Mouse (Mus musculus): ENCODE measurements around the gene 9530068E07Rik. TPM values are rescaled to one million over a fixed set of nuclear protein-coding genes. Genes with fewer than 3 reads are reported as not detected.

The 9530068E07Rik gene
- polyA plus RNA-seq, 1 experiment from 2014 or later: 138 TPM

- 75% methylated on average over 2 of the region's 2 CpGs for WGBS
- no peak for ATAC-seq (ENCODE audit: low FRiP score, low TSS enrichment)
- no peak for DNase-seq
Observed at GRCm38 (mm10) chr11:52401476-52401875, 5.2 kb downstream of the 9530068E07Rik start.

GRCm38 (mm10) chr11:52402566-52402965 is 6.3 kb downstream of the 9530068E07Rik start:
- H3K27me3 ChIP-seq (ENCODE audit: control insufficient read depth, insufficient read depth, low read length): no peaks in the 10 kb centered on the region
- no peak for ATAC-seq (ENCODE audit: low FRiP score, low TSS enrichment)
- H3K9ac ChIP-seq (replicated peaks; ENCODE audit: low read length): no peak overlapping the region
- H3K4me3 ChIP-seq (replicated peaks; ENCODE audit: low read depth, low read length): no peak overlapping the region
- peaks cover 44% of the 10 kb centered on the region for H3K36me3 ChIP-seq (ENCODE audit: control insufficient read depth, insufficient read depth, low read length)
- H3K4me2 ChIP-seq (ENCODE audit: low read length): no peak overlapping the region
- H3K27ac ChIP-seq (replicated peaks; ENCODE audit: low read depth, low read length): no peak overlapping the region
- no peaks in the 10 kb centered on the region for H3K9me3 ChIP-seq (ENCODE audit: control insufficient read depth, low read length)
- 71% methylated on average over 1 of the region's 1 CpGs for WGBS
- H3K4me1 ChIP-seq (ENCODE audit: control insufficient read depth, insufficient read depth, low read length): 0 out of 2 replicates have a peak, but pooled peaks cover 3% of the 10 kb centered on the region
- DNase-seq: no peak

More at GRCm38 (mm10) chr11:52401476-52401875, 5.2 kb downstream of the 9530068E07Rik start:
- no peak overlapping the region for H3K27ac ChIP-seq (replicated peaks; ENCODE audit: low read depth, low read length)
- H3K36me3 ChIP-seq (ENCODE audit: control insufficient read depth, insufficient read depth, low read length): peaks cover 33% of the 10 kb centered on the region
- H3K9ac ChIP-seq (replicated peaks; ENCODE audit: low read length): no peak overlapping the region
- H3K9me3 ChIP-seq (ENCODE audit: control insufficient read depth, low read length): no peaks in the 10 kb centered on the region
- no peak overlapping the region for H3K4me3 ChIP-seq (replicated peaks; ENCODE audit: low read depth, low read length)
- H3K4me1 ChIP-seq (ENCODE audit: control insufficient read depth, insufficient read depth, low read length): peaks cover 7% of the 10 kb centered on the region; the same call in 1 of the 2 replicates
- H3K27me3 ChIP-seq (ENCODE audit: control insufficient read depth, insufficient read depth, low read length): no peaks in the 10 kb centered on the region
- no peak overlapping the region for H3K4me2 ChIP-seq (ENCODE audit: low read length)

GRCm38 (mm10) chr11:52404209-52404608 is 8.0 kb downstream of the 9530068E07Rik start:
- Histone ChIP-seq H3K4me1 (ENCODE audit: control insufficient read depth, insufficient read depth, low read length) (no peaks in the 10 kb centered on the region), H3K27ac (replicated peaks; ENCODE audit: low read depth, low read length) (no peak overlapping the region), H3K4me2 (ENCODE audit: low read length) (no peak overlapping the region), H3K27me3 (ENCODE audit: control insufficient read depth, insufficient read depth, low read length) (no peaks in the 10 kb centered on the region), H3K36me3 (ENCODE audit: control insufficient read depth, insufficient read depth, low read length) (peaks cover 61% of the 10 kb centered on the region), H3K9ac (replicated peaks; ENCODE audit: low read length) (no peak overlapping the region), H3K9me3 (ENCODE audit: control insufficient read depth, low read length) (no peaks in the 10 kb centered on the region), H3K4me3 (replicated peaks; ENCODE audit: low read depth, low read length) (no peak overlapping the region)
- DNase-seq: no peak
- ATAC-seq (ENCODE audit: low FRiP score, low TSS enrichment): no peak
- WGBS: 91% methylated on average over 5 of the region's 5 CpGs

GRCm38 (mm10) chr11:52405196-52405688 is 9.0 kb downstream of the 9530068E07Rik start:
- Histone ChIP-seq H3K4me3 (replicated peaks; ENCODE audit: low read depth, low read length) (no peak overlapping the region), H3K4me2 (ENCODE audit: low read length) (no peak overlapping the region), H3K4me1 (ENCODE audit: control insufficient read depth, insufficient read depth, low read length) (no peaks in the 10 kb centered on the region), H3K27me3 (ENCODE audit: control insufficient read depth, insufficient read depth, low read length) (no peaks in the 10 kb centered on the region), H3K36me3 (ENCODE audit: control insufficient read depth, insufficient read depth, low read length) (peaks cover 68% of the 10 kb centered on the region), H3K9me3 (ENCODE audit: control insufficient read depth, low read length) (no peaks in the 10 kb centered on the region), H3K27ac (replicated peaks; ENCODE audit: low read depth, low read length) (no peak overlapping the region), H3K9ac (replicated peaks; ENCODE audit: low read length) (no peak overlapping the region)
- DNase-seq (no peak), ATAC-seq (ENCODE audit: low FRiP score, low TSS enrichment) (no peak)
- 67% methylated on average over 9 of the region's 9 CpGs for WGBS

GRCm38 (mm10) chr11:52409316-52409715 is 13.1 kb downstream of the 9530068E07Rik start:
- Histone ChIP-seq H3K4me2 (ENCODE audit: low read length) (no peak overlapping the region), H3K27me3 (ENCODE audit: control insufficient read depth, insufficient read depth, low read length) (no peaks in the 10 kb centered on the region), H3K4me1 (ENCODE audit: control insufficient read depth, insufficient read depth, low read length) (no peaks in the 10 kb centered on the region), H3K9ac (replicated peaks; ENCODE audit: low read length) (no peak overlapping the region), H3K9me3 (ENCODE audit: control insufficient read depth, low read length) (no peaks in the 10 kb centered on the region), H3K4me3 (replicated peaks; ENCODE audit: low read depth, low read length) (no peak overlapping the region), H3K36me3 (ENCODE audit: control insufficient read depth, insufficient read depth, low read length) (peaks cover 54% of the 10 kb centered on the region), H3K27ac (replicated peaks; ENCODE audit: low read depth, low read length) (no peak overlapping the region)
- DNase-seq (no peak), ATAC-seq (ENCODE audit: low FRiP score, low TSS enrichment) (no peak)
- 86% methylated on average over 5 of the region's 5 CpGs for WGBS

- ATAC-seq (ENCODE audit: low FRiP score, low TSS enrichment): no peak
- no peaks in the 10 kb centered on the region for H3K36me3 ChIP-seq (ENCODE audit: control insufficient read depth, insufficient read depth, low read length)
- no peaks in the 10 kb centered on the region for H3K9me3 ChIP-seq (ENCODE audit: control insufficient read depth, low read length)
- DNase-seq: no peak
- H3K4me2 ChIP-seq (ENCODE audit: low read length): no peak overlapping the region
- H3K9ac ChIP-seq (replicated peaks; ENCODE audit: low read length): no peak overlapping the region
- H3K27me3 ChIP-seq (ENCODE audit: control insufficient read depth, insufficient read depth, low read length): no peaks in the 10 kb centered on the region
- H3K4me1 ChIP-seq (ENCODE audit: control insufficient read depth, insufficient read depth, low read length): no peaks in the 10 kb centered on the region
- no peak overlapping the region for H3K4me3 ChIP-seq (replicated peaks; ENCODE audit: low read depth, low read length)
- 86% methylated on average over 5 of the region's 5 CpGs for WGBS
- H3K27ac ChIP-seq (replicated peaks; ENCODE audit: low read depth, low read length): no peak overlapping the region
Observed at GRCm38 (mm10) chr11:52418358-52418757, 22.1 kb downstream of the 9530068E07Rik start.

- Histone ChIP-seq H3K4me1 (ENCODE audit: control insufficient read depth, insufficient read depth, low read length) (no peaks in the 10 kb centered on the region), H3K27me3 (ENCODE audit: control insufficient read depth, insufficient read depth, low read length) (no peaks in the 10 kb centered on the region), H3K9me3 (ENCODE audit: control insufficient read depth, low read length) (no peaks in the 10 kb centered on the region), H3K4me3 (replicated peaks; ENCODE audit: low read depth, low read length) (no peak overlapping the region), H3K27ac (replicated peaks; ENCODE audit: low read depth, low read length) (no peak overlapping the region), H3K9ac (replicated peaks; ENCODE audit: low read length) (no peak overlapping the region), H3K36me3 (ENCODE audit: control insufficient read depth, insufficient read depth, low read length) (no peaks in the 10 kb centered on the region), H3K4me2 (ENCODE audit: low read length) (no peak overlapping the region)
- no peak for DNase-seq
- 49% methylated on average over 5 of the region's 5 CpGs for WGBS
- ATAC-seq (ENCODE audit: low FRiP score, low TSS enrichment): no peak
Observed at GRCm38 (mm10) chr11:52419246-52419645, 23.0 kb downstream of the 9530068E07Rik start.

GRCm38 (mm10) chr11:52419861-52420260 is 23.6 kb downstream of the 9530068E07Rik start:
- ATAC-seq (ENCODE audit: low FRiP score, low TSS enrichment) (no peak), DNase-seq (no peak)
- H3K27me3 ChIP-seq (ENCODE audit: control insufficient read depth, insufficient read depth, low read length): no peaks in the 10 kb centered on the region
- no peak overlapping the region for H3K9ac ChIP-seq (replicated peaks; ENCODE audit: low read length)
- H3K36me3 ChIP-seq (ENCODE audit: control insufficient read depth, insufficient read depth, low read length): no peaks in the 10 kb centered on the region
- no peaks in the 10 kb centered on the region for H3K4me1 ChIP-seq (ENCODE audit: control insufficient read depth, insufficient read depth, low read length)
- no peak overlapping the region for H3K27ac ChIP-seq (replicated peaks; ENCODE audit: low read depth, low read length)
- H3K9me3 ChIP-seq (ENCODE audit: control insufficient read depth, low read length): no peaks in the 10 kb centered on the region
- 76% methylated on average over 7 of the region's 7 CpGs for WGBS
- H3K4me2 ChIP-seq (ENCODE audit: low read length): no peak overlapping the region
- no peak overlapping the region for H3K4me3 ChIP-seq (replicated peaks; ENCODE audit: low read depth, low read length)

- Histone ChIP-seq H3K27me3 (ENCODE audit: control insufficient read depth, insufficient read depth, low read length) (no peaks in the 10 kb centered on the region), H3K27ac (replicated peaks; ENCODE audit: low read depth, low read length) (no peak overlapping the region), H3K9me3 (ENCODE audit: control insufficient read depth, low read length) (no peaks in the 10 kb centered on the region), H3K4me2 (ENCODE audit: low read length) (no peak overlapping the region), H3K4me1 (ENCODE audit: control insufficient read depth, insufficient read depth, low read length) (no peaks in the 10 kb centered on the region), H3K9ac (replicated peaks; ENCODE audit: low read length) (no peak overlapping the region), H3K36me3 (ENCODE audit: control insufficient read depth, insufficient read depth, low read length) (no peaks in the 10 kb centered on the region), H3K4me3 (replicated peaks; ENCODE audit: low read depth, low read length) (no peak overlapping the region)
- DNase-seq: no peak
- ATAC-seq (ENCODE audit: low FRiP score, low TSS enrichment): no peak
- 80% methylated on average over 12 of the region's 12 CpGs for WGBS
Observed at GRCm38 (mm10) chr11:52420296-52421052, 24.2 kb downstream of the 9530068E07Rik start.
